Mouse (Mus musculus) liver, embryonic 15.5 days (tissue): ENCODE measurements at regions not wholly inside any gene's neighbourhood (a gene's known extent, or its start where the extent isn't known, plus 50 kb on each side); places are given as distances from the start of the nearest gene placed in this dataset.
"Not testable (repeated sequence)": the region's sequence is repeated elsewhere in the genome, so short reads cannot be mapped to it uniquely, and the experiment has no call there.

Source experiments
- ATAC-seq: fragments of 200-750 bp; cut with Nextera tagmentation; 2 replicates; pipeline ENCODE4 v1.8.0; 2017; ENCODE audit warnings: moderate number of reproducible peaks, mild to moderate bottlenecking, moderate library complexity; ENCODE audit not compliant: insufficient read depth
- H3K27ac ChIP-seq: fragments of 300-500 bp; sonication (generic); replicated peaks from 2 replicates; pipeline ENCODE4 v1.5.1; 2015; ENCODE audit warnings: mild to moderate bottlenecking, inconsistent platforms
- H3K27me3 ChIP-seq: fragments of 300-500 bp; sonication (generic); 2 replicates; pipeline ENCODE4 v1.6.1; 2015; ENCODE audit warnings: mild to moderate bottlenecking, inconsistent platforms
- H3K36me3 ChIP-seq: fragments of 300-500 bp; sonication (generic); replicated peaks from 2 replicates; pipeline ENCODE4 v1.6.1; 2015; ENCODE audit warnings: moderate library complexity, mild to moderate bottlenecking, inconsistent platforms
- H3K4me1 ChIP-seq: fragments of 300-500 bp; sonication (generic); replicated peaks from 2 replicates; pipeline ENCODE4 v1.6.1; 2015; ENCODE audit warnings: inconsistent platforms
- H3K4me2 ChIP-seq: fragments of 300-500 bp; sonication (generic); 2 replicates; pipeline ENCODE4 v1.6.1; 2015; ENCODE audit warnings: moderate library complexity, mild to moderate bottlenecking, inconsistent platforms
- H3K4me3 ChIP-seq: fragments of 300-500 bp; sonication (generic); replicated peaks from 2 replicates; pipeline ENCODE4 v1.5.1; 2015; ENCODE audit warnings: mild to moderate bottlenecking, inconsistent platforms
- H3K9ac ChIP-seq: fragments of 300-500 bp; sonication (generic); 2 replicates; pipeline ENCODE4 v1.6.1; 2015; ENCODE audit warnings: moderate library complexity, mild to moderate bottlenecking, inconsistent platforms
- H3K9me3 ChIP-seq: fragments of 300-500 bp; sonication (generic); replicated peaks from 2 replicates; pipeline ENCODE4 v1.6.1; 2016; ENCODE audit warnings: inconsistent platforms

DNA sequence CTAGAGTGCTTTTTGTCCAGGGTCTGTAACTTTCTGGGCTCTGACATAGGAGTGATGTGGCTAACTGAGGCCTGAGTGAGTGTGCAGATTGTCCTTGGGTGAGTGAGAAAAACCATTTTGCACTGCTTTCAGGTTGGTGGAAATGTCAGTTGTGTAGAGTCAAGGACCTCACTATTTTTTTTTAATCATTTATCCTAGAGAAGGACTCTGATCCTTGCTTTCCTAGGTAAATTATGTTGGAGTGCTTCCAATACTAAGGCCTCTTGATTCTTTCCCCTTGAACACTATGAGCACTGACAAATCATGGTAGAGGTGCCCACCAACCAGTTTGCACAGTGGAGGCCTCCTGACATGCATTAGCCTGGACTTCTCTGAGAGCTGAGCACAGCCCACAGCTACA, 233.6 kb downstream of the Utp18 start:
- H3K9ac ChIP-seq, H3K4me3 ChIP-seq, H3K4me1 ChIP-seq, H3K27me3 ChIP-seq, H3K27ac ChIP-seq, H3K4me2 ChIP-seq, H3K36me3 ChIP-seq, H3K9me3 ChIP-seq, ATAC-seq: not testable (repeated sequence)
